Mouse (Mus musculus): ENCODE data around the gene Slc27a5.

DNA sequence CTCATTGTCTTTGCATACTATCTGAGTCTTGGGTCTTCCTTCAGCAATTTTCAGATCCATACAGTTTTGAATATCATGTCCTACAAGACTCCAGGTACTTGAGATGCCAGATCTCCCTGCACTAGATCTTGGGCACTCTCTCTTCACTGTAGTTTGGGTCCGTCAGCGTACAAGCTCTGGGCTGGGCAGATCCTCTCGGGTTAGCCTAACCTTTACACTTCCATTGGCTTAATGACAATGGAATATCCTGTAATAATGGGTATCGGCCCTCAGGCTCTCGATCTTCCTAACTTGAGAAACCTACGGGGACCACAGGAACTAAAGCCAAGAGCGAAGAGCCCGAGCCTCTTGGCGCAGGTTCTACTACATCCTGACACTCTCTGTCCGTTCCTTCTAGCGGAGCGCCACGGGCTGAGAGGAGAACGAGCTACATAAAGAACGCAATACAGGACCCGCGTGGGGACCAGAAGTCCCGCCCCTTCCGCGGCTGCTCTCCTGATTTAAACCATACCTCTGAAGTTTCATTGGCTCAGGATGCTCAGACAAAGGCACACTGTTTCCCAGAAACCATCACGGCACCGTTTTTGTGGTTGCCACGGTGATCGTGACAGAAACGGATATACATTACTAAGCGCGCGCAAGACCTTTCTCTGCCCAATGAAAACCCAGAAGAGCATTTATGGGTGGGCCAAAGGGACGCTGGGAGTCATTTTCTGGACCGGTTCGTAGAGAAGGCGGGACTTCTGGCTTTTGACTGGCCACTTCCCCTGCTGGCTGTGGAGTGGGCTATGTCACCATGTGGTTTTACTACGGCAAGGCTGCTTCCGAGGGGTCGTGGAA lies 48.7 kb downstream of the Slc27a5 start:
- TF ChIP-seq JUND (IDR thresholded peaks at IDR 0.05; ENCODE audit: low read depth, low read length) (no peak), ZC3H11A (IDR thresholded peaks at IDR 0.05; ENCODE audit: low read depth, low read length) (no peak), GATA1 (IDR thresholded peaks at IDR 0.05; ENCODE audit: low read depth, low read length) (no peak), POLR2A (IDR thresholded peaks at IDR 0.05; ENCODE audit: control insufficient read depth in 1 of 2, insufficient read depth in 1 of 2, low read depth in 1 of 2, low read length in 2 of 2, poor library complexity in 1 of 2) (peak in 1 of 2 experiments; percentile 86; a peak in 3 of 4 replicates), CTCF (IDR thresholded peaks at IDR 0.05 in 2 of 3, conservative IDR thresholded peaks at IDR 0.05 in 1 of 3; ENCODE audit: control insufficient read depth in 1 of 3, insufficient read depth in 1 of 3, low read depth in 2 of 3, low read length in 3 of 3, poor library complexity in 1 of 3, severe bottlenecking in 1 of 3) (no peak), SMC3 (IDR thresholded peaks at IDR 0.05; ENCODE audit: low read depth, low read length) (no peak), USF1 (IDR thresholded peaks at IDR 0.05; ENCODE audit: low read depth, low read length) (no peak), TCF12 (IDR thresholded peaks at IDR 0.05; ENCODE audit: low read depth, low read length) (no peak; the same call in 1 of the 2 replicates), MAZ (IDR thresholded peaks at IDR 0.05; ENCODE audit: low read depth, low read length) (no peak), MYB (IDR thresholded peaks at IDR 0.05; ENCODE audit: low read depth, low read length) (no peak), MEF2A (IDR thresholded peaks at IDR 0.05; ENCODE audit: extremely low read depth, insufficient replicate concordance, low read depth, low read length, poor library complexity, severe bottlenecking) (no peak), MAX (IDR thresholded peaks at IDR 0.05; ENCODE audit: low read length) (peak; percentile 74), CHD1 (IDR thresholded peaks at IDR 0.05; ENCODE audit: low read depth, low read length) (no peak)

Data from MEL (cell line).